Mouse (Mus musculus): ENCODE measurements around the gene Disp1. TPM values are rescaled to one million over a fixed set of nuclear protein-coding genes. Genes with fewer than 3 reads are reported as not detected.

Gene Disp1
- total and polyA plus RNA-seq, 2 experiments: 0.83 to 3.4 TPM

GRCm38 (mm10) chr1:183039881-183040708 is 181.2 kb downstream of the Disp1 start:
- Histone ChIP-seq H3K4me3 (ENCODE audit: insufficient read depth, low read depth, low read length) (no peak overlapping the region), H3K9ac (ENCODE audit: low read depth, low read length) (no peak overlapping the region), H3K27ac (replicated peaks; ENCODE audit: insufficient read depth, low read depth, low read length) (no peak overlapping the region), H3K36me3 (ENCODE audit: control insufficient read depth, insufficient read depth, low read length) (no peaks in the 10 kb centered on the region), H3K27me3 (ENCODE audit: control insufficient read depth, insufficient read depth, low read length) (no peaks in the 10 kb centered on the region), H3K79me2 (ENCODE audit: control insufficient read depth, insufficient read depth, low read length) (no peaks in the 10 kb centered on the region), H3K4me1 (ENCODE audit: control insufficient read depth, insufficient read depth, low read length) (no peaks in the 10 kb centered on the region)
- 75% methylated on average over 6 of the region's 6 CpGs for WGBS
- no peak for DNase-seq (ENCODE audit: extremely low read depth, low read depth, low spot score)
- TF ChIP-seq POLR2A (IDR thresholded peaks at IDR 0.05; ENCODE audit: extremely low read depth, insufficient read depth, low read length) (no peak), CTCF (IDR thresholded peaks at IDR 0.05; ENCODE audit: low read depth, low read length) (no peak)

GRCm38 (mm10) chr1:183039404-183039803 is 181.9 kb downstream of the Disp1 start:
- DNase-seq (ENCODE audit: extremely low read depth, low read depth, low spot score): no peak
- no peaks in the 10 kb centered on the region for H3K4me1 ChIP-seq (ENCODE audit: control insufficient read depth, insufficient read depth, low read length)
- H3K79me2 ChIP-seq (ENCODE audit: control insufficient read depth, insufficient read depth, low read length): no peaks in the 10 kb centered on the region
- TF ChIP-seq CTCF (IDR thresholded peaks at IDR 0.05; ENCODE audit: low read depth, low read length) (no peak), POLR2A (IDR thresholded peaks at IDR 0.05; ENCODE audit: extremely low read depth, insufficient read depth, low read length) (no peak)
- no peak overlapping the region for H3K27ac ChIP-seq (replicated peaks; ENCODE audit: insufficient read depth, low read depth, low read length)
- no peak overlapping the region for H3K9ac ChIP-seq (ENCODE audit: low read depth, low read length)
- H3K36me3 ChIP-seq (ENCODE audit: control insufficient read depth, insufficient read depth, low read length): no peaks in the 10 kb centered on the region
- H3K4me3 ChIP-seq (ENCODE audit: insufficient read depth, low read depth, low read length): no peak overlapping the region
- H3K27me3 ChIP-seq (ENCODE audit: control insufficient read depth, insufficient read depth, low read length): no peaks in the 10 kb centered on the region
- WGBS: 91% methylated on average over 7 of the region's 7 CpGs

Other genes with a start within 250 kb of the Disp1 start
- gene Aida, start 75.1 kb upstream of the Disp1 start, total RNA-seq (2014; rRNA removed): 8.7 and 10.8 TPM in 2 replicates
- gene Aida, start 75.1 kb upstream of the Disp1 start, polyA plus RNA-seq (2012; rRNA removed): 3.5 and 3.6 TPM in 2 replicates
- gene Brox, start 75.7 kb upstream of the Disp1 start, total RNA-seq (2014; rRNA removed): 26.7 and 29.5 TPM in 2 replicates
- 7.1 and 8.2 TPM in 2 replicates for gene Brox, start 75.7 kb upstream of the Disp1 start, polyA plus RNA-seq (2012; rRNA removed)
- 213 and 348 TPM in 2 replicates for gene Mia3, start 148.0 kb upstream of the Disp1 start, total RNA-seq (2014; rRNA removed)
- 113 and 118 TPM in 2 replicates for gene Mia3, start 148.0 kb upstream of the Disp1 start, polyA plus RNA-seq (2012; rRNA removed)
- 6.7 and 7.7 TPM in 2 replicates for gene Taf1a, start 167.5 kb upstream of the Disp1 start, total RNA-seq (2014; rRNA removed)
- 1.9 and 3.3 TPM in 2 replicates for gene Taf1a, start 167.5 kb upstream of the Disp1 start, polyA plus RNA-seq (2012; rRNA removed)
- 0.18 and 2.1 TPM in 2 replicates for gene Hhipl2, start 196.7 kb upstream of the Disp1 start, total RNA-seq (2014; rRNA removed)
- gene Hhipl2, start 196.7 kb upstream of the Disp1 start, polyA plus RNA-seq (2012; rRNA removed): 0.10 and 1.9 TPM in 2 replicates